Mouse (Mus musculus) hindbrain, embryonic 13.5 days (tissue): Measurements from ENCODE around the gene Zfp385c. TPM values are rescaled to one million over a fixed set of nuclear protein-coding genes. Genes with fewer than 3 reads are reported as not detected.
"Not testable (repeated sequence)": the region's sequence is repeated elsewhere in the genome, so short reads cannot be mapped to it uniquely, and the experiment has no call there.

Source experiments
- ATAC-seq: fragments of 200-750 bp; cut with Nextera tagmentation; 2 replicates; pipeline ENCODE4 v1.8.0; 2017; ENCODE audit warnings: moderate TSS enrichment; ENCODE audit not compliant: low FRiP score
- H3K27ac ChIP-seq: fragments of 300-500 bp; sonication (generic); 2 replicates; pipeline ENCODE4 v1.5.1; 2015; ENCODE audit warnings: inconsistent platforms, mild to moderate bottlenecking, moderate library complexity
- H3K27me3 ChIP-seq: fragments of 300-500 bp; sonication (generic); 2 replicates; pipeline ENCODE4 v1.6.1; 2015; ENCODE audit warnings: mild to moderate bottlenecking, inconsistent platforms
- H3K36me3 ChIP-seq: fragments of 300-500 bp; sonication (generic); 2 replicates; pipeline ENCODE4 v1.6.1; 2015; ENCODE audit warnings: mild to moderate bottlenecking, inconsistent platforms
- H3K4me1 ChIP-seq: fragments of 300-500 bp; sonication (generic); replicated peaks from 2 replicates; pipeline ENCODE4 v1.6.1; 2015; ENCODE audit warnings: inconsistent platforms
- H3K4me2 ChIP-seq: fragments of 300-500 bp; sonication (generic); 2 replicates; pipeline ENCODE4 v1.6.1; 2015; ENCODE audit warnings: inconsistent platforms, mild to moderate bottlenecking, moderate library complexity
- H3K4me3 ChIP-seq: fragments of 300-500 bp; sonication (generic); 2 replicates; pipeline ENCODE4 v1.5.1; 2015; ENCODE audit warnings: mild to moderate bottlenecking, inconsistent platforms
- H3K9ac ChIP-seq: fragments of 300-500 bp; sonication (generic); 2 replicates; pipeline ENCODE4 v1.6.1; 2015; ENCODE audit warnings: mild to moderate bottlenecking, inconsistent platforms
- H3K9me3 ChIP-seq: fragments of 300-500 bp; sonication (generic); 2 replicates; pipeline ENCODE4 v1.6.1; 2016; ENCODE audit warnings: inconsistent platforms
- WGBS: fragments of 180-500 bp; shearing (Covaris S2); methylation state at CpG from one replicate; pipeline ENCODE4 v1.1.7; 2015; 5-methylcytosine and 5-hydroxymethylcytosine counted together
- polyA plus RNA-seq: library from polyadenylated mRNA; unstranded; fragments of >200 nt; fragmentation: Nextera tagmentation; extraction: Ambion mirVana; gene quantifications from 2 replicates; pipeline ENCODE4 v1.2.1, GENCODE M21; 2015

The Zfp385c gene
- polyA plus RNA-seq, 1 experiment from 2014 or later, result 0.13 TPM

DNA sequence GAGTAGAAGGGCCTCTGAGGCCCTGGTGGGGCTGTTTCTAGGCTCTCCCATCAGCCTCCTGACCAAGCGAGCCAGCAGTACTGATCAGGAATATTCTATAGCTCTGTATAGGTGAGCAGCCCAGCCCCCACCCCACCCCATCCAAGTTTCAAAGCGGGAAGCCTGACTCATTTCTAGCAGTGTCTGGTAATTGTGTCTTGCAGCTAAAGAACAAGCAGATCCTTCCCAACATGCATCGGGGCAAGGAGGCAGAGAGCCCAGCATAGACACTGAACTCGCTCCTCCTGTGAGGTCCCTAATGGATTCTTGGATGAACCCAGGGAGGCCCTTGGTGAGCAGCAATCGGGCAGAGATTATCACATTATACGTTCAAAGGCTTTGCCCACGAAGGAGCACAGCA, 14.4 kb downstream of the Zfp385c start:
- ATAC-seq, result no peak
- no peak overlapping the region for H3K4me2 ChIP-seq

DNA sequence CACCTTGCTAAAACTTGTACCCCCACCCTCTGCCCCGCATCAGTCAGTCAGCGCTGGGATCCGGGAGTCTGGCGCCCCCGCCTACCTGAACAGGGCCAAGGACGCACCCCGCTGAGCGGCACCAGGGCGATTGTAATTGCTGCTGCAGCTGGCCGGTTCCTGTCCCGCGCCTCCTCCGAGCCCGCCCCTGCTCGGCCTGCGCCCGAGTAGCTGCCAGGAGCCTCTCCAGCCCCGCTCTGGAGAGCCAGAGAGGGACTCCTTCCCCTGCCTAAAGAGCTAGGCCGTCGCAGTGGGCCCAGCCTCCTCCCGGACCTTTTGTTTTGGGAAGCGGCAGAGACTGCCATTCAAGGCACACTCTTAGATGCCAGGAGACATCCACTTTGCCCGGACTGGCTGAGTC, 19.1 kb downstream of the Zfp385c start:
- no peak for ATAC-seq
- H3K4me2 ChIP-seq, result peak overlapping the region; percentile 40
- H3K36me3 ChIP-seq, result no peaks in the 10 kb centered on the region
- WGBS, result under 1% methylated on average over 22 of the region's 23 CpGs
- H3K4me1 ChIP-seq, result peaks cover 9% of the 10 kb centered on the region
- peaks cover 26% of the 10 kb centered on the region for H3K27me3 ChIP-seq
- H3K9me3 ChIP-seq, result peaks cover 5% of the 10 kb centered on the region; the same call in 1 of the 2 replicates
- peak overlapping the region; percentile 67 for H3K9ac ChIP-seq
- no peak overlapping the region for H3K4me3 ChIP-seq
- no peak overlapping the region for H3K27ac ChIP-seq

More for the DNA sequence above, 14.4 kb downstream of the Zfp385c start:
- Histone ChIP-seq H3K4me3 (no peak overlapping the region), H3K9me3 (no peaks in the 10 kb centered on the region), H3K27ac (no peak overlapping the region), H3K4me1 (peaks cover 8% of the 10 kb centered on the region), H3K27me3 (peaks cover 16% of the 10 kb centered on the region), H3K9ac (no peak overlapping the region), H3K36me3 (no peaks in the 10 kb centered on the region)
- 65% methylated on average over 7 of the region's 7 CpGs for WGBS

GRCm38 (mm10) chr11:100671956-100672355, 20.3 kb downstream of the Zfp385c start:
- H3K9me3 ChIP-seq, result peaks cover 5% of the 10 kb centered on the region; the same call in 1 of the 2 replicates
- no peaks in the 10 kb centered on the region for H3K36me3 ChIP-seq
- H3K27ac ChIP-seq, result no peak overlapping the region
- no peak overlapping the region for H3K4me2 ChIP-seq
- no peak overlapping the region for H3K4me3 ChIP-seq
- H3K9ac ChIP-seq, result no peak overlapping the region
- peaks cover 9% of the 10 kb centered on the region for H3K4me1 ChIP-seq
- H3K27me3 ChIP-seq, result peaks cover 26% of the 10 kb centered on the region
- no peak for ATAC-seq
- 87% methylated on average over 2 of the region's 2 CpGs for WGBS

DNA sequence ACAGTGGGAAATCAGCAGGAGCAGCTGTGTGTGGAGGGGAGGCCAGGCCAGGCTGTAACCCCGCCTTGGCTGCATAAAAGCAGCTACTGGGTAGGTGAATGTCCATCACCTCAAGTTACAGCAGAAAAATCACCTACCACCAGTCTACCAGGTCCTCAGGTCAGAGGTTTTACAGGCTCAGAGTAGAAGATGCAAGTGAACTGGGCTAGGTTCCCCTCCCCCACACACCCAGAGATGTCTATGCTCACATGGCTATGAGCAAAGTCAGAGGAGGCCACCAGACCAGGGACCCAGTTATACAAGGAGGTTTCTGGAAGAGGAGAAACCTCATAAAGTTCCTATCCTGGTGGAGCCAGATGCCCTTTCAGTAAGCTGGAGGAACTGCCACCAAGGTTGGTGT, 21.2 kb downstream of the Zfp385c start:
- Histone ChIP-seq H3K4me3 (no peak overlapping the region), H3K27ac (no peak overlapping the region), H3K9me3 (peaks cover 5% of the 10 kb centered on the region; the same call in 1 of the 2 replicates), H3K9ac (no peak overlapping the region), H3K4me1 (peaks cover 9% of the 10 kb centered on the region), H3K27me3 (peaks cover 26% of the 10 kb centered on the region), H3K36me3 (no peaks in the 10 kb centered on the region), H3K4me2 (no peak overlapping the region)
- WGBS, result 78% methylated on average over 1 of the region's 1 CpGs
- ATAC-seq, result no peak

- Histone ChIP-seq H3K27ac (no peak overlapping the region), H3K27me3 (no peaks in the 10 kb centered on the region), H3K4me2 (no peak overlapping the region), H3K36me3 (no peaks in the 10 kb centered on the region), H3K9me3 (no peaks in the 10 kb centered on the region), H3K4me3 (no peak overlapping the region), H3K4me1 (peaks cover 7% of the 10 kb centered on the region), H3K9ac (no peak overlapping the region)
- ATAC-seq, result no peak
- 77% methylated on average over 10 of the region's 10 CpGs for WGBS
Observed at GRCm38 (mm10) chr11:100659806-100660205, 32.4 kb downstream of the Zfp385c start.

DNA sequence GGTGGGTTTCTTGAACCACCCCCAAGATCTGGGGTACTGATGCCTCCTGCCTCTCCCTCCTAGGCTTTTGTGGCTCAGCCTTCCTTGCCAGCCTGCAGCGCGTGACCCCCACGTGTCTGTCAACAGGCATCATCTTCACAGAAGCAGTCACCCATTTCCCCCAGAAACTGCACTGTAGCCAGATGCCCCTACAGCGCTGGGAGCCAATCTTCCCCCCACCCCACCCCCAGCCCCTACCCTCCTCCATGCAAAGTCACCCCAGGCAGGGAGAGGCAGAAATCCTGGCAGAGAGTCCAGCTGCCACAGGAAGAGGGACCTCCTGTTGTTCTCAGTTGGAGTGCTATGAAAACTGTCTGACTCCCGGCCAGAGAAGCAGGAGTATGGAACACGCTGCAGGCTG, 35.8 kb downstream of the Zfp385c start:
- no peak for ATAC-seq
- no peak overlapping the region for H3K9ac ChIP-seq

GRCm38 (mm10) chr11:100655589-100655988, 36.7 kb downstream of the Zfp385c start:
- not testable (repeated sequence) for ATAC-seq, H3K27ac ChIP-seq, H3K4me3 ChIP-seq, H3K36me3 ChIP-seq, H3K9me3 ChIP-seq, H3K9ac ChIP-seq, H3K4me2 ChIP-seq
- Histone ChIP-seq H3K4me1 (peaks cover 11% of the 10 kb centered on the region), H3K27me3 (peaks cover 17% of the 10 kb centered on the region)
- 63% methylated on average over 3 of the region's 3 CpGs for WGBS

More for the DNA sequence above, 35.8 kb downstream of the Zfp385c start:
- Histone ChIP-seq H3K4me3 (no peak overlapping the region), H3K9me3 (no peaks in the 10 kb centered on the region), H3K27ac (no peak overlapping the region), H3K4me1 (peaks cover 10% of the 10 kb centered on the region), H3K27me3 (peaks cover 9% of the 10 kb centered on the region; the same call in 1 of the 2 replicates), H3K4me2 (no peak overlapping the region), H3K36me3 (no peaks in the 10 kb centered on the region)
- whole genome bisulfite sequencing, result 9% methylated on average over 6 of the region's 6 CpGs

GRCm38 (mm10) chr11:100651748-100652147, 40.5 kb downstream of the Zfp385c start:
- 25% methylated on average over 3 of the region's 3 CpGs for WGBS
- H3K27ac ChIP-seq, result no peak overlapping the region
- no peaks in the 10 kb centered on the region for H3K36me3 ChIP-seq
- no peak overlapping the region for H3K4me2 ChIP-seq
- no peak for ATAC-seq
- H3K9me3 ChIP-seq, result no peaks in the 10 kb centered on the region
- no peak overlapping the region for H3K9ac ChIP-seq
- H3K27me3 ChIP-seq, result peaks cover 43% of the 10 kb centered on the region
- peaks cover 11% of the 10 kb centered on the region for H3K4me1 ChIP-seq
- H3K4me3 ChIP-seq, result no peak overlapping the region

DNA sequence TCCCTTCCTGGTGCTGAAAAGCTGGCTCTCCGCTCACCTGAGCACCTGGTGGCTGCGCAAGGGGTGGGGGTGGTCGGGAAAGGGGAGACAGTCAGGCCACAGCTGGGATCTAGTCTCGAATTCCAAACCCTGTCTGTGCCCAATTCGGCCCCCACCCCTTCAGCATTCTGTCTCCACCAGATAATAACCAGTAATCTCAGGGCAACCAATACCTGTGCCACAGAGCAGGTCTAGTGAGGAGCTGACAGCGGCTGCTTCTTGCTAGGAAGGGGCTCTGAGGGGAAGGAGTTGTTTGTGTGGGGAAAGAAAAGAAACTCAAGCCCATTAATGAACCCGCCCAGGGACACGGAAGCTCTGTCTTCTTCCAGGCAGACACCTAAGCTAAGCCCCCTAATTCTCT, 41.0 kb downstream of the Zfp385c start:
- no peak overlapping the region for H3K4me3 ChIP-seq
- H3K4me2 ChIP-seq, result no peak overlapping the region
- WGBS, result 18% methylated on average over 8 of the region's 8 CpGs
- H3K9me3 ChIP-seq, result no peaks in the 10 kb centered on the region
- ATAC-seq, result no peak
- no peak overlapping the region for H3K27ac ChIP-seq
- H3K36me3 ChIP-seq, result no peaks in the 10 kb centered on the region
- H3K4me1 ChIP-seq, result peaks cover 6% of the 10 kb centered on the region
- H3K9ac ChIP-seq, result no peak overlapping the region
- H3K27me3 ChIP-seq, result peaks cover 43% of the 10 kb centered on the region

- ATAC-seq, result no peak
- 90% methylated on average over 8 of the region's 8 CpGs for WGBS
Observed at GRCm38 (mm10) chr11:100648405-100648804, 43.9 kb downstream of the Zfp385c start.

GRCm38 (mm10) chr11:100646265-100646664, 46.0 kb downstream of the Zfp385c start:
- WGBS, result 0% methylated on average over 1 of the region's 1 CpGs
- no peak for ATAC-seq
- H3K27me3 ChIP-seq, result peaks cover 35% of the 10 kb centered on the region

More at GRCm38 (mm10) chr11:100648405-100648804, 43.9 kb downstream of the Zfp385c start:
- Histone ChIP-seq H3K9me3 (no peaks in the 10 kb centered on the region), H3K27ac (no peak overlapping the region), H3K4me2 (no peak overlapping the region), H3K4me1 (peaks cover 11% of the 10 kb centered on the region), H3K9ac (no peak overlapping the region), H3K36me3 (no peaks in the 10 kb centered on the region), H3K4me3 (no peak overlapping the region), H3K27me3 (peaks cover 42% of the 10 kb centered on the region)

GRCm38 (mm10) chr11:100643612-100644575, 48.4 kb downstream of the Zfp385c start:
- WGBS, result 63% methylated on average over 15 of the region's 15 CpGs
- Histone ChIP-seq H3K4me3 (no peak overlapping the region), H3K36me3 (no peaks in the 10 kb centered on the region), H3K4me2 (no peak overlapping the region), H3K27ac (peak overlapping the region; percentile 8; the same call in 1 of the 2 replicates), H3K9ac (no peak overlapping the region), H3K27me3 (peaks cover 38% of the 10 kb centered on the region), H3K4me1 (peaks cover 18% of the 10 kb centered on the region), H3K9me3 (no peaks in the 10 kb centered on the region)
- no peak for ATAC-seq

More at GRCm38 (mm10) chr11:100646265-100646664, 46.0 kb downstream of the Zfp385c start:
- H3K4me3 ChIP-seq, result no peak overlapping the region
- H3K4me2 ChIP-seq, result no peak overlapping the region
- H3K27ac ChIP-seq, result no peak overlapping the region
- no peak overlapping the region for H3K9ac ChIP-seq
- H3K9me3 ChIP-seq, result no peaks in the 10 kb centered on the region
- no peaks in the 10 kb centered on the region for H3K36me3 ChIP-seq
- peaks cover 7% of the 10 kb centered on the region for H3K4me1 ChIP-seq
